Mouse (Mus musculus) midbrain, embryonic 13.5 days (tissue): ENCODE measurements around the gene Ppp1cc. TPM values are rescaled to one million over a fixed set of nuclear protein-coding genes. Genes with fewer than 3 reads are reported as not detected.
"Not testable (repeated sequence)": the region's sequence is repeated elsewhere in the genome, so short reads cannot be mapped to it uniquely, and the experiment has no call there.

Source experiments
- ATAC-seq: fragments of 200-750 bp; cut with Nextera tagmentation; 2 replicates; pipeline ENCODE4 v1.8.0; 2017; ENCODE audit warnings: mild to moderate bottlenecking, moderate TSS enrichment, moderate library complexity
- H3K27ac ChIP-seq: fragments of 300-500 bp; sonication (generic); 2 replicates; pipeline ENCODE4 v1.5.1; 2015; ENCODE audit warnings: inconsistent platforms, mild to moderate bottlenecking, moderate library complexity
- H3K27me3 ChIP-seq: fragments of 300-500 bp; sonication (generic); 2 replicates; pipeline ENCODE4 v1.6.1; 2015; ENCODE audit warnings: mild to moderate bottlenecking, inconsistent platforms
- H3K36me3 ChIP-seq: fragments of 300-500 bp; sonication (generic); 2 replicates; pipeline ENCODE4 v1.6.1; 2015; ENCODE audit warnings: mild to moderate bottlenecking, inconsistent platforms
- H3K4me1 ChIP-seq: fragments of 300-500 bp; sonication (generic); replicated peaks from 2 replicates; pipeline ENCODE4 v1.6.1; 2015; ENCODE audit warnings: inconsistent platforms
- H3K4me2 ChIP-seq: fragments of 300-500 bp; sonication (generic); replicated peaks from 2 replicates; pipeline ENCODE4 v1.6.1; 2015; ENCODE audit warnings: moderate library complexity, mild to moderate bottlenecking, inconsistent platforms
- H3K4me3 ChIP-seq: fragments of 300-500 bp; sonication (generic); replicated peaks from 2 replicates; pipeline ENCODE4 v1.5.1; 2015; ENCODE audit warnings: mild to moderate bottlenecking, inconsistent platforms
- H3K9ac ChIP-seq: fragments of 300-500 bp; sonication (generic); replicated peaks from 2 replicates; pipeline ENCODE4 v1.6.1; 2015; ENCODE audit warnings: mild to moderate bottlenecking, inconsistent platforms
- H3K9me3 ChIP-seq: fragments of 300-500 bp; sonication (generic); 2 replicates; pipeline ENCODE4 v1.6.1; 2016; ENCODE audit warnings: mild to moderate bottlenecking, inconsistent platforms
- WGBS: fragments of 180-500 bp; shearing (Covaris S2); methylation state at CpG from one replicate; pipeline ENCODE4 v1.1.7; 2015; 5-methylcytosine and 5-hydroxymethylcytosine counted together
- polyA plus RNA-seq: library from polyadenylated mRNA; unstranded; fragments of >200 nt; fragmentation: Nextera tagmentation; extraction: Ambion mirVana; gene quantifications from 2 replicates; pipeline ENCODE4 v1.2.1, GENCODE M21; 2015

The Ppp1cc gene
- polyA plus RNA-seq, 1 experiment from 2014 or later, result 262 TPM

- H3K4me2 ChIP-seq, result no peak overlapping the region
- 63% methylated on average over 6 of the region's 6 CpGs for WGBS
- H3K9me3 ChIP-seq, result no peaks in the 10 kb centered on the region
- no peak overlapping the region for H3K27ac ChIP-seq
- no peak for ATAC-seq
- H3K36me3 ChIP-seq, result peaks cover 23% of the 10 kb centered on the region
- no peak overlapping the region for H3K4me3 ChIP-seq
- no peaks in the 10 kb centered on the region for H3K4me1 ChIP-seq
- H3K27me3 ChIP-seq, result no peaks in the 10 kb centered on the region
- no peak overlapping the region for H3K9ac ChIP-seq
Measured at GRCm38 (mm10) chr5:122179665-122180064, 21.6 kb downstream of the Ppp1cc start.

GRCm38 (mm10) chr5:122184283-122184806 lies 26.3 kb downstream of the Ppp1cc start:
- 95% methylated on average over 7 of the region's 7 CpGs for WGBS
- no peak overlapping the region for H3K27ac ChIP-seq
- H3K9me3 ChIP-seq, result no peaks in the 10 kb centered on the region
- no peaks in the 10 kb centered on the region for H3K36me3 ChIP-seq
- no peaks in the 10 kb centered on the region for H3K27me3 ChIP-seq
- H3K4me3 ChIP-seq, result no peak overlapping the region
- ATAC-seq, result no peak
- H3K9ac ChIP-seq, result no peak overlapping the region
- H3K4me2 ChIP-seq, result no peak overlapping the region
- H3K4me1 ChIP-seq, result no peaks in the 10 kb centered on the region

- not testable (repeated sequence) for H3K4me2 ChIP-seq, H3K4me1 ChIP-seq, H3K27ac ChIP-seq, H3K36me3 ChIP-seq, H3K4me3 ChIP-seq, H3K9ac ChIP-seq, H3K27me3 ChIP-seq, ATAC-seq, H3K9me3 ChIP-seq
- WGBS, result 93% methylated on average over 6 of the region's 6 CpGs
Measured at GRCm38 (mm10) chr5:122184858-122185257, 26.8 kb downstream of the Ppp1cc start.

GRCm38 (mm10) chr5:122189115-122189514 lies 31.0 kb downstream of the Ppp1cc start:
- 72% methylated on average over 3 of the region's 3 CpGs for WGBS
- H3K4me3 ChIP-seq, result no peak overlapping the region
- no peak overlapping the region for H3K4me2 ChIP-seq
- no peak overlapping the region for H3K27ac ChIP-seq
- H3K36me3 ChIP-seq, result no peaks in the 10 kb centered on the region
- ATAC-seq, result no peak
- no peak overlapping the region for H3K9ac ChIP-seq
- H3K9me3 ChIP-seq, result no peaks in the 10 kb centered on the region
- no peaks in the 10 kb centered on the region for H3K4me1 ChIP-seq
- H3K27me3 ChIP-seq, result no peaks in the 10 kb centered on the region

- Histone ChIP-seq H3K4me3 (no peak overlapping the region), H3K27me3 (no peaks in the 10 kb centered on the region), H3K27ac (no peak overlapping the region), H3K9ac (no peak overlapping the region), H3K36me3 (no peaks in the 10 kb centered on the region), H3K4me1 (no peaks in the 10 kb centered on the region), H3K4me2 (no peak overlapping the region), H3K9me3 (no peaks in the 10 kb centered on the region)
- no peak for ATAC-seq
- 56% methylated on average over 7 of the region's 7 CpGs for whole genome bisulfite sequencing
Measured at GRCm38 (mm10) chr5:122190465-122190864, 32.4 kb downstream of the Ppp1cc start.

- no peak overlapping the region for H3K4me3 ChIP-seq
- ATAC-seq, result no peak
- H3K36me3 ChIP-seq, result no peaks in the 10 kb centered on the region
- WGBS, result 77% methylated on average over 12 of the region's 12 CpGs
- no peaks in the 10 kb centered on the region for H3K27me3 ChIP-seq
- no peaks in the 10 kb centered on the region for H3K9me3 ChIP-seq
- H3K9ac ChIP-seq, result no peak overlapping the region
- H3K27ac ChIP-seq, result no peak overlapping the region
- H3K4me2 ChIP-seq, result no peak overlapping the region
- no peaks in the 10 kb centered on the region for H3K4me1 ChIP-seq
Measured at GRCm38 (mm10) chr5:122191269-122192063, 33.4 kb downstream of the Ppp1cc start.

GRCm38 (mm10) chr5:122192347-122192746 lies 34.3 kb downstream of the Ppp1cc start:
- no peak for ATAC-seq
- WGBS, result 63% methylated on average over 4 of the region's 4 CpGs
- no peak overlapping the region for H3K4me3 ChIP-seq

GRCm38 (mm10) chr5:122200872-122201271 lies 42.8 kb downstream of the Ppp1cc start:
- no peak for ATAC-seq
- WGBS, result 91% methylated on average over 4 of the region's 4 CpGs
- no peak overlapping the region for H3K4me3 ChIP-seq

More at GRCm38 (mm10) chr5:122192347-122192746, 34.3 kb downstream of the Ppp1cc start:
- Histone ChIP-seq H3K4me1 (no peaks in the 10 kb centered on the region), H3K4me2 (no peak overlapping the region), H3K27ac (no peak overlapping the region), H3K9ac (no peak overlapping the region), H3K27me3 (no peaks in the 10 kb centered on the region), H3K36me3 (no peaks in the 10 kb centered on the region), H3K9me3 (no peaks in the 10 kb centered on the region)

GRCm38 (mm10) chr5:122201904-122202303 lies 43.8 kb downstream of the Ppp1cc start:
- H3K4me3 ChIP-seq, result no peak overlapping the region
- H3K27ac ChIP-seq, result no peak overlapping the region
- 83% methylated on average over 6 of the region's 6 CpGs for WGBS
- ATAC-seq, result no peak
- H3K4me2 ChIP-seq, result no peak overlapping the region
- H3K4me1 ChIP-seq, result no peaks in the 10 kb centered on the region
- no peaks in the 10 kb centered on the region for H3K9me3 ChIP-seq
- no peak overlapping the region for H3K9ac ChIP-seq
- H3K27me3 ChIP-seq, result no peaks in the 10 kb centered on the region
- H3K36me3 ChIP-seq, result no peaks in the 10 kb centered on the region

More at GRCm38 (mm10) chr5:122200872-122201271, 42.8 kb downstream of the Ppp1cc start:
- H3K27ac ChIP-seq, result no peak overlapping the region
- no peak overlapping the region for H3K9ac ChIP-seq
- H3K4me2 ChIP-seq, result no peak overlapping the region
- no peaks in the 10 kb centered on the region for H3K27me3 ChIP-seq
- H3K9me3 ChIP-seq, result no peaks in the 10 kb centered on the region
- H3K4me1 ChIP-seq, result no peaks in the 10 kb centered on the region
- H3K36me3 ChIP-seq, result no peaks in the 10 kb centered on the region

GRCm38 (mm10) chr5:122204180-122204579 lies 46.1 kb downstream of the Ppp1cc start:
- Histone ChIP-seq H3K4me3 (no peak overlapping the region), H3K4me1 (peaks cover 3% of the 10 kb centered on the region), H3K27me3 (no peaks in the 10 kb centered on the region), H3K9me3 (no peaks in the 10 kb centered on the region), H3K36me3 (no peaks in the 10 kb centered on the region), H3K4me2 (no peak overlapping the region), H3K9ac (no peak overlapping the region), H3K27ac (no peak overlapping the region)
- WGBS, result 82% methylated on average over 2 of the region's 2 CpGs
- no peak for ATAC-seq

- Histone ChIP-seq H3K4me3 (no peak within 1 kb of the TSS), H3K27me3 (no peaks in the 10 kb centered on the region), H3K4me1 (peaks cover 15% of the 10 kb centered on the region), H3K4me2 (no peak within 1 kb of the TSS), H3K9me3 (no peaks in the 10 kb centered on the region), H3K36me3 (no peaks in the 10 kb centered on the region), H3K27ac (no peak within 1 kb of the TSS), H3K9ac (no peak within 1 kb of the TSS)
- 88% methylated on average over 4 of the region's 4 CpGs for WGBS
- no peak for ATAC-seq
Measured at GRCm38 (mm10) chr5:122206475-122206874, 48.4 kb downstream of the Ppp1cc start, which contains the start of gene Hvcn1. TSS of gene Hvcn1 (plus strand) at chr5:122206804.

GRCm38 (mm10) chr5:122208909-122209308 lies 50.8 kb downstream of the Ppp1cc start:
- peaks cover 15% of the 10 kb centered on the region for H3K4me1 ChIP-seq
- no peaks in the 10 kb centered on the region for H3K27me3 ChIP-seq
- ATAC-seq, result no peak
- H3K9me3 ChIP-seq, result no peaks in the 10 kb centered on the region
- H3K9ac ChIP-seq, result no peak overlapping the region
- no peak overlapping the region for H3K27ac ChIP-seq
- 43% methylated on average over 6 of the region's 6 CpGs for WGBS
- H3K4me2 ChIP-seq, result no peak overlapping the region; the same call in 1 of the 2 replicates
- H3K4me3 ChIP-seq, result no peak overlapping the region
- H3K36me3 ChIP-seq, result no peaks in the 10 kb centered on the region
